21 mouse cellular contexts compared by ENCODE assay signal in the genomic region with DNA sequence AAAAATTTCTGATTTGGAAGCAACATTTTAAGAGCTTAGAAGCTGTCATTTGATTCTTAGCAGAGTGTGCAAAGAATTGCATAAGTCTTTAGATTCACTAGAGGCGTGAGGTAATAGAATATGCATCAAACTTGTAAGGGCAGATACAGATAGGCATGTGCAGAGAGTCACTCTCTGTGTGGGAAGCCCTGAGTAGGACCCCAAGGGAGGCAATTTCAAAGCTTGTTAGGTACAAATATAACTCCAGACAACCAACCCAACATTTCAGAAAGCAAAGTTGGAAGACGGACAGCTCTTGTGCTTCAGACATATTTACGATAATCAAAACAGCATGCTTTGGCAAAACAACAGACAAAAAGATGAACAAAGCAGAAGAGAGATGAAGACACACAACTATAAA. TPM values are rescaled to one million over a fixed set of nuclear protein-coding genes. Genes with fewer than 3 reads are reported as not detected.
A peak's percentile ranks its signal among the peaks of the same experiment; 100 is the strongest.
DNase-seq lines count a peak whose midpoint lies in the region; ATAC-seq and TF ChIP-seq lines count a peak whose summit lies in the region.
"Had no signal": no experiment of that assay in that cellular context is flagged by ENCODE, and none has a peak within 500 bp of the region (broad histone marks: within the 10 kb centered on the region; RNA-seq: fewer than 3 reads in every experiment).

No protein-coding gene starts in this region.

- H3K4me3 ChIP-seq in embryonic facial prominence, embryonic 14.5 days (ENCODE audit: low read depth, low read length) = no peak overlapping the region
- H3K4me3 ChIP-seq in embryonic facial prominence, embryonic 10.5 days = no peak overlapping the region
- H3K4me3 ChIP-seq in limb, embryonic 14.5 days (replicated peaks; ENCODE audit: low read length) = no peak overlapping the region
- no peak overlapping the region for H3K4me3 ChIP-seq in limb, embryonic 10.5 days
- no peak overlapping the region for H3K4me3 ChIP-seq in midbrain, embryonic 11.5 days (ENCODE audit: low read depth, low read length)
- H3K4me3 ChIP-seq in midbrain, embryonic 10.5 days = no peak overlapping the region

- TF ChIP-seq POLR2A in limb, embryonic 14.5 days (IDR thresholded peaks at IDR 0.05; ENCODE audit: borderline replicate concordance, extremely low read depth, insufficient read depth, insufficient read length) = no peak

- WGBS in embryonic facial prominence, embryonic 14.5 days = 80% methylated on average over 3 of the region's 3 CpGs
- WGBS in embryonic facial prominence, embryonic 10.5 days = 94% methylated on average over 3 of the region's 3 CpGs
- WGBS in limb, embryonic 14.5 days = 70% methylated on average over 3 of the region's 3 CpGs
- 94% methylated on average over 3 of the region's 3 CpGs for WGBS in limb, embryonic 10.5 days
- 91% methylated on average over 3 of the region's 3 CpGs for WGBS in midbrain, embryonic 11.5 days
- 91% methylated on average over 3 of the region's 3 CpGs for WGBS in midbrain, embryonic 10.5 days

- no peaks in the 10 kb centered on the region for H3K27me3 ChIP-seq in embryonic facial prominence, embryonic 14.5 days (replicated peaks; ENCODE audit: control insufficient read depth, insufficient read depth, low read length)
- no peaks in the 10 kb centered on the region for H3K27me3 ChIP-seq in embryonic facial prominence, embryonic 10.5 days (replicated peaks; ENCODE audit: low read depth, poor library complexity, severe bottlenecking)
- H3K27me3 ChIP-seq in limb, embryonic 14.5 days (ENCODE audit: control insufficient read depth, insufficient read depth, low read length) = no peaks in the 10 kb centered on the region
- H3K27me3 ChIP-seq in limb, embryonic 10.5 days (ENCODE audit: low read depth, poor library complexity, severe bottlenecking) = no peaks in the 10 kb centered on the region
- H3K27me3 ChIP-seq in midbrain, embryonic 11.5 days (ENCODE audit: control insufficient read depth, insufficient read depth, low read length) = no peaks in the 10 kb centered on the region
- H3K27me3 ChIP-seq in midbrain, embryonic 10.5 days (ENCODE audit: low read depth, poor library complexity, severe bottlenecking) = no peaks in the 10 kb centered on the region
- H3K27me3 ChIP-seq: CH12.LX, Patski had no signal

- no peak overlapping the region for H3K27ac ChIP-seq in embryonic facial prominence, embryonic 14.5 days (replicated peaks; ENCODE audit: low read depth, low read length)
- H3K27ac ChIP-seq in embryonic facial prominence, embryonic 10.5 days (replicated peaks) = no peak overlapping the region
- no peak overlapping the region for H3K27ac ChIP-seq in limb, embryonic 14.5 days (replicated peaks; ENCODE audit: low read depth, low read length)
- no peak overlapping the region for H3K27ac ChIP-seq in limb, embryonic 10.5 days
- H3K27ac ChIP-seq in midbrain, embryonic 11.5 days (ENCODE audit: low read depth, low read length) = no peak overlapping the region
- no peak overlapping the region for H3K27ac ChIP-seq in midbrain, embryonic 10.5 days (replicated peaks)

- no peak for ATAC-seq in embryonic facial prominence, embryonic 14.5 days (ENCODE audit: low read depth)
- no peak for ATAC-seq in limb, embryonic 14.5 days (ENCODE audit: low FRiP score, low read depth)
- ATAC-seq in midbrain, embryonic 11.5 days (ENCODE audit: low FRiP score) = no peak
- ATAC-seq: Patski had no signal

- peak; percentile 75 for DNase-seq in embryonic facial prominence, embryonic 14.5 days (ENCODE audit: low spot score)
- no peak for DNase-seq in embryonic facial prominence, embryonic 10.5 days (ENCODE audit: low spot score)
- peak; percentile 74 for DNase-seq in heart, adult 11 months
- DNase-seq in heart, postnatal 10 days = no peak
- DNase-seq in limb, embryonic 14.5 days (ENCODE audit: low spot score) = peak; percentile 52
- no peak for DNase-seq in limb, embryonic 10.5 days (ENCODE audit: low spot score)
- DNase-seq in midbrain, embryonic 11.5 days (ENCODE audit: low spot score, missing footprints) = peak; percentile 81
- DNase-seq in midbrain, embryonic 10.5 days (ENCODE audit: low spot score) = no peak
- DNase-seq: adrenal gland, adult 2 months; adrenal gland, adult 8-10 months; adrenal gland, postnatal 14 days; adrenal gland, postnatal 25 days; cerebellum, adult 11 months; cerebellum, adult 11-12 months had no signal

- no peaks in the 10 kb centered on the region for H3K9me3 ChIP-seq in embryonic facial prominence, embryonic 14.5 days (ENCODE audit: control insufficient read depth, low read length)
- H3K9me3 ChIP-seq in embryonic facial prominence, embryonic 10.5 days = no peaks in the 10 kb centered on the region
- no peaks in the 10 kb centered on the region for H3K9me3 ChIP-seq in limb, embryonic 14.5 days (ENCODE audit: control insufficient read depth, low read length)
- no peaks in the 10 kb centered on the region for H3K9me3 ChIP-seq in limb, embryonic 10.5 days (replicated peaks)
- no peaks in the 10 kb centered on the region for H3K9me3 ChIP-seq in midbrain, embryonic 11.5 days (ENCODE audit: control insufficient read depth, low read length)
- H3K9me3 ChIP-seq in midbrain, embryonic 10.5 days (replicated peaks) = no peaks in the 10 kb centered on the region
- H3K9me3 ChIP-seq: G1E had no signal

- H3K36me3 ChIP-seq in embryonic facial prominence, embryonic 14.5 days (ENCODE audit: control insufficient read depth, insufficient read depth, low read length) = no peaks in the 10 kb centered on the region
- no peaks in the 10 kb centered on the region for H3K36me3 ChIP-seq in embryonic facial prominence, embryonic 10.5 days (replicated peaks)
- H3K36me3 ChIP-seq in limb, embryonic 14.5 days (ENCODE audit: control insufficient read depth, insufficient read depth, low read length) = no peaks in the 10 kb centered on the region
- H3K36me3 ChIP-seq in limb, embryonic 10.5 days = no peaks in the 10 kb centered on the region
- H3K36me3 ChIP-seq in midbrain, embryonic 11.5 days (ENCODE audit: control insufficient read depth, insufficient read depth, low read length) = no peaks in the 10 kb centered on the region
- no peaks in the 10 kb centered on the region for H3K36me3 ChIP-seq in midbrain, embryonic 10.5 days
- H3K36me3 ChIP-seq: G1E had no signal

- H3K4me2 ChIP-seq in embryonic facial prominence, embryonic 14.5 days (ENCODE audit: low read depth, low read length) = no peak overlapping the region
- no peak overlapping the region for H3K4me2 ChIP-seq in limb, embryonic 14.5 days (replicated peaks; ENCODE audit: low read depth, low read length, severe bottlenecking)
- H3K4me2 ChIP-seq in midbrain, embryonic 11.5 days = no peak overlapping the region

- H3K4me1 ChIP-seq in embryonic facial prominence, embryonic 14.5 days (ENCODE audit: control insufficient read depth, insufficient read depth, low read length) = no peaks in the 10 kb centered on the region
- 0 out of 2 replicates have a peak, but pooled peaks cover 3% of the 10 kb centered on the region for H3K4me1 ChIP-seq in embryonic facial prominence, embryonic 10.5 days
- no peaks in the 10 kb centered on the region for H3K4me1 ChIP-seq in limb, embryonic 14.5 days (ENCODE audit: control insufficient read depth, insufficient read depth, low read length)
- peaks cover 10% of the 10 kb centered on the region; the same call in 1 of the 2 replicates for H3K4me1 ChIP-seq in limb, embryonic 10.5 days
- H3K4me1 ChIP-seq in midbrain, embryonic 11.5 days (ENCODE audit: control insufficient read depth, insufficient read depth, low read length) = no peaks in the 10 kb centered on the region
- H3K4me1 ChIP-seq in midbrain, embryonic 10.5 days = no peaks in the 10 kb centered on the region

- intact Hi-C loops in heart, postnatal 10 days (cut with DNase I) = loop anchor here (5.0 kb wide), 1 partner anchor 798 kb away; no protein-coding TSS in a partner anchor

- no peak overlapping the region for H3K9ac ChIP-seq in embryonic facial prominence, embryonic 14.5 days (ENCODE audit: low read depth, low read length)
- H3K9ac ChIP-seq in limb, embryonic 14.5 days (ENCODE audit: low read depth, low read length, severe bottlenecking) = no peak overlapping the region
- no peak overlapping the region for H3K9ac ChIP-seq in midbrain, embryonic 11.5 days (ENCODE audit: low read length)

RNA-seq across cellular contexts. Expression of a gene that starts 22.5 kb away (rescaled TPM):
- 0.40 and 0.54 TPM in 2 replicates for polyA plus RNA-seq in embryonic facial prominence, embryonic 14.5 days (2014; fragmentation: Nextera tagmentation; extraction: Ambion mirVana)
- 0.08 TPM in 1 of 2 replicates, not detected in the other for polyA plus RNA-seq in embryonic facial prominence, embryonic 10.5 days (2016; fragmentation: Nextera tagmentation; extraction: Ambion mirVana)
- total RNA-seq in heart, postnatal 10 days (2021) = under 1 TPM; 0.10 to 0.31 TPM
- 0.54 and 0.62 TPM in 2 replicates for polyA plus RNA-seq in limb, embryonic 14.5 days (2012; rRNA removed)
- polyA plus RNA-seq in limb, embryonic 14.5 days (2014; fragmentation: Nextera tagmentation; extraction: Ambion mirVana) = 0.65 and 0.77 TPM in 2 replicates
- not detected in 2 replicates for polyA plus RNA-seq in limb, embryonic 10.5 days (2016; fragmentation: Nextera tagmentation; extraction: Ambion mirVana)
- 0.04 and 0.10 TPM in 2 replicates for polyA plus RNA-seq in midbrain, embryonic 11.5 days (2014; fragmentation: Nextera tagmentation; extraction: Ambion mirVana)
- 0.25 TPM in 1 of 2 replicates, not detected in the other for polyA plus RNA-seq in midbrain, embryonic 10.5 days (2016; fragmentation: Nextera tagmentation; extraction: Ambion mirVana)
- total RNA-seq: adrenal gland, postnatal 25 days; adrenal gland, postnatal 36 days; ES-E14; MEL had no signal
- polyA plus RNA-seq: C2C12, G1E had no signal

Comparison
In these comparisons a context has a peak if more than half of its experiments do, and no peak if none do; other contexts are left out.
1. DNase-seq: peak in embryonic facial prominence, embryonic 14.5 days (single experiment), heart, adult 11 months (single experiment), limb, embryonic 14.5 days (single experiment) and midbrain, embryonic 11.5 days (single experiment); none in embryonic facial prominence, embryonic 10.5 days (single experiment), heart, postnatal 10 days (0 of 2), limb, embryonic 10.5 days (single experiment) and midbrain, embryonic 10.5 days (single experiment).